Mouse (Mus musculus): ENCODE data around the gene Gprasp1.
"Not testable (repeated sequence)": the region's sequence is repeated elsewhere in the genome, so short reads cannot be mapped to it uniquely, and the experiment has no call there.

Gprasp1 gene

GRCm38 (mm10) chrX:135835896-135836295, 93.4 kb downstream of the Gprasp1 start:
- in situ Hi-C loops (cut with MboI, MseI) = not testable (repeated sequence)

GRCm38 (mm10) chrX:135837896-135838295, 95.4 kb downstream of the Gprasp1 start:
- in situ Hi-C loops (cut with MboI, MseI) = no loop called here

GRCm38 (mm10) chrX:135838521-135839360, 96.2 kb downstream of the Gprasp1 start, which contains the start of gene Gprasp2:
TSS of gene Gprasp2 (plus strand) at chrX:135839034.
- in situ Hi-C loops (cut with MboI, MseI) = not testable (repeated sequence)

- in situ Hi-C loops (cut with MboI, MseI) = loop anchor here (5.0 kb wide), 1 partner anchor 42 kb away; the partner anchor contains the start of gene Bhlhb9 (in 2 of the 2)
Measured at GRCm38 (mm10) chrX:135839397-135840391, 97.2 kb downstream of the Gprasp1 start.

Data from T-helper 17 cell (primary cell).